Mouse (Mus musculus): ENCODE measurements at regions not wholly inside any gene's neighbourhood (a gene's known extent, or its start where the extent isn't known, plus 50 kb on each side); places are given as distances from the start of the nearest gene placed in this dataset.

GRCm38 (mm10) chr8:34562278-34562677 is 450.7 kb upstream of the Gm10131 start:
- no peak for DNase-seq (ENCODE audit: low read depth, low spot score)

- DNase-seq (ENCODE audit: low read depth, low spot score): no peak
These were observed 438.2 kb upstream of the Gm10131 start for GRCm38 (mm10) chr8:34549786-34550185.

GRCm38 (mm10) chr8:34546815-34547214 is 435.3 kb upstream of the Gm10131 start:
- no peak for DNase-seq (ENCODE audit: low read depth, low spot score)

- no peak for DNase-seq (ENCODE audit: low read depth, low spot score)
These were observed 431.0 kb upstream of the Gm10131 start for GRCm38 (mm10) chr8:34542361-34543038.

GRCm38 (mm10) chr8:34539232-34539631 is 427.7 kb upstream of the Gm10131 start:
- no peak for DNase-seq (ENCODE audit: low read depth, low spot score)

GRCm38 (mm10) chr8:34535434-34535833 is 423.9 kb upstream of the Gm10131 start:
- peak; percentile 72 for DNase-seq (ENCODE audit: low read depth, low spot score)

- peak; percentile 55 for DNase-seq (ENCODE audit: low read depth, low spot score)
These were observed 421.9 kb upstream of the Gm10131 start for GRCm38 (mm10) chr8:34533421-34533820.

GRCm38 (mm10) chr8:34530896-34531679 is 419.6 kb upstream of the Gm10131 start:
- DNase-seq (ENCODE audit: low read depth, low spot score): no peak

- no peak for DNase-seq (ENCODE audit: low read depth, low spot score)
These were observed 418.5 kb upstream of the Gm10131 start for GRCm38 (mm10) chr8:34530046-34530445.

GRCm38 (mm10) chr8:34529452-34529851 is 417.9 kb upstream of the Gm10131 start:
- DNase-seq (ENCODE audit: low read depth, low spot score): peak; percentile 71

- no peak for DNase-seq (ENCODE audit: low read depth, low spot score)
These were observed 416.7 kb upstream of the Gm10131 start for GRCm38 (mm10) chr8:34528213-34528612.

GRCm38 (mm10) chr8:34525231-34525630 is 413.7 kb upstream of the Gm10131 start:
- DNase-seq (ENCODE audit: low read depth, low spot score): no peak

GRCm38 (mm10) chr8:34523849-34524248 is 412.3 kb upstream of the Gm10131 start:
- peak; percentile 47 for DNase-seq (ENCODE audit: low read depth, low spot score)

- no peak for DNase-seq (ENCODE audit: low read depth, low spot score)
These were observed 409.8 kb upstream of the Gm10131 start for GRCm38 (mm10) chr8:34521316-34521715.

- DNase-seq (ENCODE audit: low read depth, low spot score): peak; percentile 43
These were observed 409.1 kb upstream of the Gm10131 start for GRCm38 (mm10) chr8:34520664-34521063.

- DNase-seq (ENCODE audit: low read depth, low spot score): no peak
These were observed 402.0 kb upstream of the Gm10131 start for GRCm38 (mm10) chr8:34513459-34514090.

GRCm38 (mm10) chr8:34505829-34506555 is 394.5 kb upstream of the Gm10131 start:
- DNase-seq (ENCODE audit: low read depth, low spot score): no peak

GRCm38 (mm10) chr8:34505102-34505501 is 393.6 kb upstream of the Gm10131 start:
- DNase-seq (ENCODE audit: low read depth, low spot score): no peak

GRCm38 (mm10) chr8:34502606-34503162 is 391.1 kb upstream of the Gm10131 start:
- DNase-seq (ENCODE audit: low read depth, low spot score): no peak

GRCm38 (mm10) chr8:34499196-34499595 is 387.7 kb upstream of the Gm10131 start:
- DNase-seq (ENCODE audit: low read depth, low spot score): peak; percentile 58

GRCm38 (mm10) chr8:34496751-34497150 is 385.2 kb upstream of the Gm10131 start:
- no peak for DNase-seq (ENCODE audit: low read depth, low spot score)

GRCm38 (mm10) chr8:34495974-34496373 is 384.4 kb upstream of the Gm10131 start:
- no peak for DNase-seq (ENCODE audit: low read depth, low spot score)
